Mouse (Mus musculus) kidney, adult 2 months (tissue): ENCODE measurements around the gene Sh3rf1.

Source experiments
- CTCF ChIP-seq: fragments of 200-500 bp; conservative IDR thresholded peaks from 2 replicates; pipeline ENCODE4 v1.5.1; 2011; ENCODE audit warnings: low read depth, mild to moderate bottlenecking, control low read depth, low read length, moderate library complexity, mixed read lengths; ENCODE audit not compliant: insufficient read depth, insufficient read length
- POLR2A ChIP-seq: fragments of 200-500 bp; IDR thresholded peaks from one replicate; pipeline ENCODE4 v1.6.1; 2011; ENCODE audit warnings: low read depth, low read length, control low read depth

DNA sequence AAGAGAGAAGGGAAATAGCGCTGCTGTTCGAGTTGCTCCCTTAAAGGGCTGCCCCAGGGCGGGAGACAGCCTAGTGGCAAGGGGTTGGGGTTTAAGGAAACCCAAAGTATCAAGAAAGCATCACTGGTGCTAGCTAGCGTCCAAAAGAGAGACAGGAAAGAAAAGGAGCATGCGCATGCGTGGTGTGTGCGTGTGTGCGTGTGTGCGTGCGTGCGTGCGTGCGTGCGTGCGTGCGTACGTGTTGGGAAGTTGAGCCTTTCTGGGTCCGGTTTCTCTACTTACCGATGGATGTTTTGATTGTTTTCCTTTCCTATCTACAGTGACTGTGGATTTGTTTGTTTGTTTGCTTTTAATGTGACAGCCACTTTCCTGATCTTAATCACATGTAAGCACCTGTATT, 19.2 kb downstream of the Sh3rf1 start:
- no peak for TF ChIP-seq POLR2A
- TF ChIP-seq CTCF, result no peak
